Mouse (Mus musculus) midbrain, postnatal 0 days (tissue): ENCODE data around the gene Phlda1. TPM values are rescaled to one million over a fixed set of nuclear protein-coding genes. Genes with fewer than 3 reads are reported as not detected.

Source experiments
- ATAC-seq: fragments of 200-750 bp; cut with Nextera tagmentation; 2 replicates; pipeline ENCODE4 v1.8.0; 2017; ENCODE audit warnings: moderate number of reproducible peaks, mild to moderate bottlenecking, moderate TSS enrichment, moderate library complexity; ENCODE audit not compliant: low FRiP score
- DNase-seq: peaks from one replicate; pipeline ENCODE4 v3.0.0-alpha.2; 2015; ENCODE audit warnings: low spot score
- H3K27ac ChIP-seq: fragments of 300-500 bp; sonication (generic); 2 replicates; pipeline ENCODE4 v1.5.1; 2014; ENCODE audit warnings: low read depth, mild to moderate bottlenecking, low read length, mixed read lengths
- H3K27me3 ChIP-seq: fragments of 300-500 bp; sonication (generic); 2 replicates; pipeline ENCODE4 v1.6.1; 2014; ENCODE audit warnings: low read length, control low read depth, mixed read lengths; ENCODE audit not compliant: insufficient read depth
- H3K36me3 ChIP-seq: fragments of 300-500 bp; sonication (generic); 2 replicates; pipeline ENCODE4 v1.6.1; 2014; ENCODE audit warnings: low read length, control low read depth, mixed read lengths; ENCODE audit not compliant: insufficient read depth
- H3K4me1 ChIP-seq: fragments of 300-500 bp; sonication (generic); 2 replicates; pipeline ENCODE4 v1.6.1; 2014; ENCODE audit warnings: mild to moderate bottlenecking, control low read depth, antibody characterized with exemption, low read length, mixed read lengths; ENCODE audit not compliant: insufficient read depth
- H3K4me2 ChIP-seq: fragments of 300-500 bp; sonication (generic); 2 replicates; pipeline ENCODE4 v1.6.1; 2014; ENCODE audit warnings: low read depth, mild to moderate bottlenecking, low read length, mixed read lengths; ENCODE audit not compliant: poor library complexity, severe bottlenecking
- H3K4me3 ChIP-seq: fragments of 300-500 bp; sonication (generic); 2 replicates; pipeline ENCODE4 v1.5.1; 2014; ENCODE audit warnings: low read depth, mild to moderate bottlenecking, low read length, moderate library complexity
- H3K9ac ChIP-seq: fragments of 300-500 bp; sonication (generic); replicated peaks from 2 replicates; pipeline ENCODE4 v1.6.1; 2014; ENCODE audit warnings: mild to moderate bottlenecking, low read length, moderate library complexity, mixed read lengths; ENCODE audit not compliant: poor library complexity, severe bottlenecking
- H3K9me3 ChIP-seq: fragments of 300-500 bp; sonication (generic); 2 replicates; pipeline ENCODE4 v1.6.1; 2016; ENCODE audit warnings: low read length, control low read depth
- CTCF ChIP-seq: IDR thresholded peaks from 2 replicates; pipeline ENCODE4 v1.5.1; 2016; ENCODE audit warnings: antibody characterized with exemption, mild to moderate bottlenecking
- WGBS: fragments of 180-500 bp; shearing (Covaris S2); extraction: QIAGEN DNeasy Blood & Tissue Kit; methylation state at CpG from one replicate; pipeline ENCODE4 v1.1.7; 2014; 5-methylcytosine and 5-hydroxymethylcytosine counted together
- polyA plus RNA-seq: library from polyadenylated mRNA; unstranded; fragments of >200 nt; fragmentation: Nextera tagmentation; extraction: Ambion mirVana; gene quantifications from 2 replicates; pipeline ENCODE4 v1.2.1, GENCODE M21; 2015
- total RNA-seq: library from RNA; depleted of rRNA; stranded (reverse); fragments of >200 nt; gene quantifications from 2 replicates; pipeline ENCODE4 v1.2.3, GENCODE M21; 2014

Gene Phlda1
- total and polyA plus RNA-seq, 2 experiments from 2014 or later = 6.8 to 32.9 TPM

- Histone ChIP-seq H3K4me3 (no peak overlapping the region), H3K9ac (no peak overlapping the region), H3K27ac (no peak overlapping the region), H3K4me2 (no peak overlapping the region), H3K27me3 (no peaks in the 10 kb centered on the region), H3K4me1 (no peaks in the 10 kb centered on the region), H3K36me3 (peaks cover 36% of the 10 kb centered on the region), H3K9me3 (no peaks in the 10 kb centered on the region)
- no peak for TF ChIP-seq CTCF
- WGBS = 92% methylated on average over 7 of the region's 7 CpGs
- no peak for ATAC-seq
- no peak for DNase-seq
Measured at GRCm38 (mm10) chr10:111495888-111496287, 10.2 kb upstream of the Phlda1 start.

DNA sequence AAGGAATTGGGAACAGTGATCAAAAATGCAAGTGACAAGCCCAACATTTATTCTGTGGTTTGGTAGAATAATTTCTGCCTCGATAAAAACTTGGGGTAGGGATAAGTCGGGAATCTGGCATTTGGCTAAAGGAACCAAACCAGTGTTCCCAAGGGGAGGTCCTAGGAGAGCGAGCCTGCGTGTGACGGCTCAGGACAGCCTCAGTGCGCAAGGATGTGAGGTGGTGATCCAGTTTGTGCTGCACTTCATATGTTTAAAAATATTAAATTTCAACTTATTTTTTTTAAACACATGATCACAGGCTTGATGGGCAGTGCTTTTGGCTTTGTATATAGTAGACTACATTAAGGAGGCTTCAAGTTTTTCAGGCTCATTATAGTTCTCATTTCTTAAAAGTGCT, 6.2 kb upstream of the Phlda1 start:
- H3K4me1 ChIP-seq = no peaks in the 10 kb centered on the region
- no peak overlapping the region for H3K9ac ChIP-seq
- DNase-seq = no peak
- no peak for ATAC-seq
- H3K9me3 ChIP-seq = no peaks in the 10 kb centered on the region
- H3K27me3 ChIP-seq = no peaks in the 10 kb centered on the region
- H3K4me3 ChIP-seq = no peak overlapping the region
- no peak for TF ChIP-seq CTCF
- WGBS = 72% methylated on average over 6 of the region's 6 CpGs
- H3K27ac ChIP-seq = no peak overlapping the region
- peaks cover 19% of the 10 kb centered on the region for H3K36me3 ChIP-seq
- no peak overlapping the region for H3K4me2 ChIP-seq

GRCm38 (mm10) chr10:111503071-111503470, 3.0 kb upstream of the Phlda1 start:
- 3% methylated on average over 3 of the region's 3 CpGs for WGBS
- H3K4me1 ChIP-seq = no peaks in the 10 kb centered on the region
- H3K4me3 ChIP-seq = no peak overlapping the region
- no peaks in the 10 kb centered on the region for H3K9me3 ChIP-seq
- H3K27me3 ChIP-seq = no peaks in the 10 kb centered on the region
- DNase-seq (peak; percentile 82), ATAC-seq (no peak)
- H3K9ac ChIP-seq = no peak overlapping the region
- no peak overlapping the region for H3K27ac ChIP-seq
- H3K36me3 ChIP-seq = 0 out of 2 replicates have a peak, but pooled peaks cover 9% of the 10 kb centered on the region
- no peak overlapping the region for H3K4me2 ChIP-seq
- TF ChIP-seq CTCF = peak; percentile 94

DNA sequence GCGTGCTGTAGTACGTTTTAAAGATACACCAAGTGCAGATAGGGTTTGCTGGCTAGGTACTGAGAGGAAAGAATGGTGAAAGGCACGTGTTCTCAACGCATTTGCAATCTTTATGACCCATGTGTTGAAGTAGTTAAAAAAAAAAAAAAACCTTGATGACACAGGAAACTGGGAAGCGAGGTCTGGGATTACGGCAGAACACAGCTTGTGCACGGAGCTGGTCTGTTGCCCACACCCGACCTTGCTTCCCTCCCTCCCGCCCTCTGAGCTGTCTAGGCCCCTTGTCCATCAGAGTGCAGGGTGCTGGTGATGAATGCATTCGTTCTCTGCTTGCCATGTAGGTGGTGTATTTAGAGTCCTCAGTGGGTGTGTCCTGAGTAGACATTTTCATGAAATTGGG, 2.4 kb upstream of the Phlda1 start:
- H3K27me3 ChIP-seq = no peaks in the 10 kb centered on the region
- 0 out of 2 replicates have a peak, but pooled peaks cover 3% of the 10 kb centered on the region for H3K36me3 ChIP-seq
- no peak overlapping the region for H3K9ac ChIP-seq
- no peak for DNase-seq
- H3K9me3 ChIP-seq = no peaks in the 10 kb centered on the region
- no peak for TF ChIP-seq CTCF
- H3K4me2 ChIP-seq = no peak overlapping the region
- ATAC-seq = no peak
- no peak overlapping the region for H3K4me3 ChIP-seq
- 47% methylated on average over 10 of the region's 10 CpGs for WGBS
- H3K27ac ChIP-seq = no peak overlapping the region
- no peaks in the 10 kb centered on the region for H3K4me1 ChIP-seq

- Histone ChIP-seq H3K9ac (no peak overlapping the region), H3K36me3 (no peaks in the 10 kb centered on the region), H3K27ac (no peak overlapping the region), H3K4me2 (no peak overlapping the region), H3K27me3 (no peaks in the 10 kb centered on the region), H3K9me3 (no peaks in the 10 kb centered on the region), H3K4me1 (no peaks in the 10 kb centered on the region), H3K4me3 (no peak overlapping the region)
- TF ChIP-seq CTCF = no peak
- ATAC-seq (no peak), DNase-seq (no peak)
- WGBS = 79% methylated on average over 1 of the region's 1 CpGs
Measured at GRCm38 (mm10) chr10:111504606-111505005, 1.5 kb upstream of the Phlda1 start.

DNA sequence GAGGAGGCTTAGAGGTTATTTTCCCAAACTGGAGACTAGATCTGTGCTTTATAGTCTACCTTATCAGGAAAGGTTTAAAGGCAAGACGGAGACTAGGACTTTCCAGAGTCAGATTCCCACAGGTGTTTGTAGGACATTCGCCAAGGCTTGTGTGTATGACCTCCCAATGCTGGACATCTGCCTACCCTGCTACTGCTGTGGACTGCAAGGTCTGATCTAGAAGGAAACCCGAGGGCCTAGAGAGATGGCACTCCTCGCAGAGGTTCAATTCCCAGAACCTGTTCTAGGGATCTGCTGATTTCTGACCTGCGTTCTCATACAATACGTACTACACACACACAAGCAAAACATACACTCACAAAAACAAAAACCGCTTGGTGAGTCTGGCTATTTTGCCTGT, 680 bp upstream of the Phlda1 start:
- 60% methylated on average over 7 of the region's 7 CpGs for WGBS
- H3K27me3 ChIP-seq = no peaks in the 10 kb centered on the region
- no peak for TF ChIP-seq CTCF
- H3K9me3 ChIP-seq = no peaks in the 10 kb centered on the region
- peak overlapping the region; percentile 86; the same call in 1 of the 2 replicates for H3K4me3 ChIP-seq
- H3K36me3 ChIP-seq = no peaks in the 10 kb centered on the region
- DNase-seq (no peak), ATAC-seq (no peak)
- H3K27ac ChIP-seq = no peak overlapping the region
- H3K4me1 ChIP-seq = no peaks in the 10 kb centered on the region
- no peak overlapping the region for H3K9ac ChIP-seq
- peak overlapping the region; percentile 91; the same call in 1 of the 2 replicates for H3K4me2 ChIP-seq
